Mouse (Mus musculus) kidney, embryonic 16.5 days (tissue): ENCODE data around the gene Rimklb. TPM values are rescaled to one million over a fixed set of nuclear protein-coding genes. Genes with fewer than 3 reads are reported as not detected.

Source experiments
- ATAC-seq: fragments of 200-750 bp; cut with Nextera tagmentation; 2 replicates; pipeline ENCODE4 v1.8.0; 2017; ENCODE audit warnings: moderate TSS enrichment; ENCODE audit not compliant: low FRiP score, low TSS enrichment
- H3K27ac ChIP-seq: fragments of 300-500 bp; sonication (generic); 2 replicates; pipeline ENCODE4 v1.5.1; 2014; ENCODE audit warnings: low read length
- H3K27me3 ChIP-seq: fragments of 300-500 bp; sonication (generic); 2 replicates; pipeline ENCODE4 v1.6.1; 2014; ENCODE audit warnings: low read length, control low read depth, mixed read lengths; ENCODE audit not compliant: insufficient read depth
- H3K36me3 ChIP-seq: fragments of 300-500 bp; sonication (generic); 2 replicates; pipeline ENCODE4 v1.6.1; 2014; ENCODE audit warnings: low read length, control low read depth, mixed read lengths; ENCODE audit not compliant: insufficient read depth
- H3K4me1 ChIP-seq: fragments of 300-500 bp; sonication (generic); 2 replicates; pipeline ENCODE4 v1.6.1; 2014; ENCODE audit warnings: low read length, control low read depth, mixed read lengths; ENCODE audit not compliant: insufficient read depth
- H3K4me2 ChIP-seq: fragments of 300-500 bp; sonication (generic); replicated peaks from 2 replicates; pipeline ENCODE4 v1.6.1; 2014; ENCODE audit warnings: low read depth, low read length
- H3K4me3 ChIP-seq: fragments of 300-500 bp; sonication (generic); 2 replicates; pipeline ENCODE4 v1.5.1; 2014; ENCODE audit warnings: mild to moderate bottlenecking, low read length
- H3K9ac ChIP-seq: fragments of 300-500 bp; sonication (generic); replicated peaks from 2 replicates; pipeline ENCODE4 v1.6.1; 2014; ENCODE audit warnings: low read length
- H3K9me3 ChIP-seq: fragments of 300-500 bp; sonication (generic); 2 replicates; pipeline ENCODE4 v1.6.1; 2016; ENCODE audit warnings: low read length, control low read depth
- WGBS: fragments of 180-500 bp; shearing (Covaris S2); extraction: QIAGEN DNeasy Blood & Tissue Kit; methylation state at CpG from one replicate; pipeline ENCODE4 v1.1.7; 2014; 5-methylcytosine and 5-hydroxymethylcytosine counted together
- polyA plus RNA-seq: library from polyadenylated mRNA; unstranded; fragments of >200 nt; fragmentation: Nextera tagmentation; extraction: Ambion mirVana; gene quantifications from 2 replicates; pipeline ENCODE4 v1.2.1, GENCODE M21; 2015

Gene Rimklb
- polyA plus RNA-seq, 1 experiment from 2014 or later = 13.8 TPM

GRCm38 (mm10) chr6:122505545-122505944 is 7.0 kb upstream of the Rimklb start, which contains the start of gene Mfap5:
Gene Mfap5, plus strand, starts transcription at chr6:122505845.
- H3K27me3 ChIP-seq = no peaks in the 10 kb centered on the region
- no peak within 1 kb of the TSS for H3K4me2 ChIP-seq
- no peak within 1 kb of the TSS for H3K9ac ChIP-seq
- H3K4me1 ChIP-seq = peaks cover 12% of the 10 kb centered on the region; the same call in 1 of the 2 replicates
- no peak for ATAC-seq
- 85% methylated on average over 3 of the region's 3 CpGs for WGBS
- no peak within 1 kb of the TSS for H3K4me3 ChIP-seq
- no peak within 1 kb of the TSS for H3K27ac ChIP-seq
- no peaks in the 10 kb centered on the region for H3K9me3 ChIP-seq
- H3K36me3 ChIP-seq = no peaks in the 10 kb centered on the region

DNA sequence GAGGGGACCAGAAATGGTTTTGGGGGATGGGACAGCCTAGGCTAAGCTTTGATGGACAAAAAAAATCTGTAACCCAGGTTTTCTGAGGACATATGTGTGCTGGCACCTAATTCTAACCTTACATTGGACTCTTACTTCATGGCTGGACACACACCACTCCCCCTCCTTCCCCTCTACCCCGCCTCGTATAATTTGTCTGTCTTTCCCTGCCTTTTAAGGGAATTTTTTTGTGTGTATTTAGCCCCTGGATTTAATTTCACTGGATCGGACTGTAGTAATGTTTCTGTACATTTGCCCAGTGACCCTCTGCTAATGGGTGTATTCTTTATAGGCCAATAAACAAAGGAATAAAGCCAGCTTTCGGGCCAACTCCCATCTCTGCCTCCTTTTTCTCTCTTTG is 6.5 kb upstream of the Rimklb start:
- peaks cover 12% of the 10 kb centered on the region; the same call in 1 of the 2 replicates for H3K4me1 ChIP-seq
- ATAC-seq = no peak

GRCm38 (mm10) chr6:122496501-122496900 is 2.1 kb downstream of the Rimklb start:
- Histone ChIP-seq H3K4me2 (no peak overlapping the region), H3K9ac (no peak overlapping the region), H3K4me3 (no peak overlapping the region), H3K27ac (no peak overlapping the region), H3K36me3 (no peaks in the 10 kb centered on the region), H3K4me1 (peaks cover 26% of the 10 kb centered on the region), H3K27me3 (0 out of 2 replicates have a peak, but pooled peaks cover 3% of the 10 kb centered on the region), H3K9me3 (no peaks in the 10 kb centered on the region)
- 36% methylated on average over 5 of the region's 5 CpGs for WGBS
- ATAC-seq = no peak

More for the DNA sequence above, 6.5 kb upstream of the Rimklb start:
- Histone ChIP-seq H3K9ac (no peak overlapping the region), H3K27ac (no peak overlapping the region), H3K9me3 (no peaks in the 10 kb centered on the region), H3K27me3 (no peaks in the 10 kb centered on the region), H3K4me3 (no peak overlapping the region), H3K36me3 (no peaks in the 10 kb centered on the region), H3K4me2 (no peak overlapping the region)
- WGBS = 28% methylated on average over 4 of the region's 4 CpGs

DNA sequence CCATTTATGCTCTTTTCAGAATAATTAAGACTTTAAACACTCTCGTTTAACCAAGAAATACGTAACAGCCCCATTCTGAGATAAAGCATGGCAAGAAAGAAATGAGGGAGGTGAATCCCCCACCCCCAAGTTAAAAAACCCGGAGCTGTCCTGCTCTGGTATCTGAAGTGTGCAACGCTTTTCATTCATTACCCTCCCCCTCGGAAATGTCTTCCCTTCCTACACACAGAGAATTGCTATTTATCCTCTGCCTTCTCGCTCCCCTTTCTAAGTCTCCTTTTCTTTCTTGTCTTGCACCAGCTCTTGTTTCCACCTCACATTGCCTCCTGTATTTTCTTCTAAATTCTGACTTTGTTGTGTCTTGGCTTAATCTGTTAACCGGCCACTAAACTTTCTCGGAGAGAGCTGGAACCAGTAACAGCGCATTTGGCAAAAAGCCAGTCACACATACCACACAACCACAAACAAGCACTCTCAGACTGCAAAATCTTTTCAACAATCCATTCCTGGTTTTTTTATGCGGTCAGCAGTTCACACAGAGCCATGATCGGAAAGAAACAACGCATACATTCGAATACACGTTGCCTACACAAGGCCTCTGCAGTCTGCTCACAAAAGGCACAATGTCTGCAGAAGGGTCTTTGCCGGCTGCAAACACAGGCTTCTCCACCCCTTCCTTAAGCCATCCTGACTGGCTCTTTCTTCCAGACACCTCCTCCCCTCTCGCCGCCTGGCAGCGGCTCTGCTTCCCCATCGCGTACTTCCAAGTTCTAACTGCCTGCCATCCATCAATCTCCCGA is 3.3 kb downstream of the Rimklb start:
- Histone ChIP-seq H3K4me2 (peak overlapping the region; percentile 47), H3K4me1 (peaks cover 32% of the 10 kb centered on the region), H3K9ac (peak overlapping the region; percentile 56), H3K9me3 (no peaks in the 10 kb centered on the region), H3K27ac (peak overlapping the region; percentile 79), H3K36me3 (no peaks in the 10 kb centered on the region), H3K4me3 (peak overlapping the region; percentile 19), H3K27me3 (0 out of 2 replicates have a peak, but pooled peaks cover 3% of the 10 kb centered on the region)
- 10% methylated on average over 21 of the region's 21 CpGs for WGBS
- ATAC-seq = peak; percentile 21; the same call in 1 of the 2 replicates

GRCm38 (mm10) chr6:122493799-122494472 is 4.6 kb downstream of the Rimklb start:
- Histone ChIP-seq H3K36me3 (no peaks in the 10 kb centered on the region), H3K27ac (no peak overlapping the region), H3K27me3 (0 out of 2 replicates have a peak, but pooled peaks cover 3% of the 10 kb centered on the region), H3K4me1 (peaks cover 32% of the 10 kb centered on the region), H3K9ac (no peak overlapping the region), H3K4me2 (no peak overlapping the region), H3K4me3 (no peak overlapping the region), H3K9me3 (no peaks in the 10 kb centered on the region)
- WGBS = 57% methylated on average over 6 of the region's 6 CpGs
- no peak for ATAC-seq

GRCm38 (mm10) chr6:122492479-122492878 is 6.1 kb downstream of the Rimklb start:
- no peak overlapping the region for H3K27ac ChIP-seq
- no peak for ATAC-seq
- H3K9ac ChIP-seq = peak overlapping the region; percentile 6; the same call in 1 of the 2 replicates
- no peaks in the 10 kb centered on the region for H3K9me3 ChIP-seq
- no peak overlapping the region; the same call in 1 of the 2 replicates for H3K4me3 ChIP-seq
- 37% methylated on average over 6 of the region's 6 CpGs for WGBS
- H3K36me3 ChIP-seq = no peaks in the 10 kb centered on the region
- peak overlapping the region; percentile 69 for H3K4me2 ChIP-seq
- peaks cover 32% of the 10 kb centered on the region for H3K4me1 ChIP-seq
- H3K27me3 ChIP-seq = 0 out of 2 replicates have a peak, but pooled peaks cover 5% of the 10 kb centered on the region

GRCm38 (mm10) chr6:122491557-122491956 is 7.0 kb downstream of the Rimklb start:
- 0% methylated on average over 16 of the region's 16 CpGs for whole genome bisulfite sequencing
- H3K27ac ChIP-seq = peak overlapping the region; percentile 85
- peaks cover 35% of the 10 kb centered on the region for H3K4me1 ChIP-seq
- peak overlapping the region; percentile 52 for H3K4me3 ChIP-seq
- H3K9me3 ChIP-seq = no peaks in the 10 kb centered on the region
- 0 out of 2 replicates have a peak, but pooled peaks cover 8% of the 10 kb centered on the region for H3K27me3 ChIP-seq
- ATAC-seq = peak; percentile 94
- H3K36me3 ChIP-seq = no peaks in the 10 kb centered on the region
- peak overlapping the region; percentile 69 for H3K9ac ChIP-seq
- H3K4me2 ChIP-seq = peak overlapping the region; percentile 69

DNA sequence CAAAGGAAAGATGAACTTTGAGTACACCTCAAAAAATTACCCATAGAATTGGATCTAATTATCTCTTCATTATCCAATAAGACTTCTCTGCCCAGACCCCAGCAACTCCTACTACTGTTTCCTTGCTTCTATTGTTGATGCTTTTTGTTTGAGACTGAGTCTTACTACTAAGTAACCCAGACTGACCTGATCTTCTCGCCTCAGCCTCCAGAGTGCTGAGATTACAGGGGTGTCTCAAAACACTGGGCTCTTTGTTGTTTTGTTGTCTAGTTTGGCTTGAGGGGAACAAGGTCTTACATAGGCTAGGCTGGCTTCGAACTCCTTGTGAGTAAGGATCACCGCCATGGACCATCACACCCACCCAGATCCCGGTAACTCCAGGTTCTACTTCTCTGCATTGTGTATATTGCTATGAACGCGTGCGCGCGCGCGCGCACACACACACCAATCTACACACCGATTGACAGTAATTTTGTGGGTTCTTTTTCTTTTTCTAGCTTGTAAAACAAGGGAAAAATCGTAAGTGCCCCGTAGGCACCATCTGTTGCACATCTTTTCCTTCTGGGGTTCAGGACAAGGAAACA is 7.5 kb downstream of the Rimklb start:
- no peaks in the 10 kb centered on the region for H3K9me3 ChIP-seq
- 0 out of 2 replicates have a peak, but pooled peaks cover 8% of the 10 kb centered on the region for H3K27me3 ChIP-seq
- H3K27ac ChIP-seq = peak overlapping the region; percentile 85
- H3K4me3 ChIP-seq = peak overlapping the region; percentile 52
- no peaks in the 10 kb centered on the region for H3K36me3 ChIP-seq
- 25% methylated on average over 15 of the region's 15 CpGs for WGBS
- peaks cover 34% of the 10 kb centered on the region for H3K4me1 ChIP-seq
- peak overlapping the region; percentile 69 for H3K4me2 ChIP-seq
- no peak for ATAC-seq
- H3K9ac ChIP-seq = peak overlapping the region; percentile 69

- peak; percentile 87 for ATAC-seq
- H3K4me2 ChIP-seq = peak overlapping the region; percentile 85
- peak overlapping the region; percentile 50; the same call in 1 of the 2 replicates for H3K27ac ChIP-seq
- peaks cover 10% of the 10 kb centered on the region; the same call in 1 of the 2 replicates for H3K4me1 ChIP-seq
- H3K9me3 ChIP-seq = no peaks in the 10 kb centered on the region
- peaks cover 5% of the 10 kb centered on the region; the same call in 1 of the 2 replicates for H3K27me3 ChIP-seq
- under 1% methylated on average over 55 of the region's 111 CpGs for WGBS
- no peaks in the 10 kb centered on the region for H3K36me3 ChIP-seq
- H3K4me3 ChIP-seq = peak overlapping the region; percentile 74
- peak overlapping the region; percentile 79 for H3K9ac ChIP-seq
These were observed 12.1 kb downstream of the Rimklb start for GRCm38 (mm10) chr6:122486297-122487117.
